Mouse (Mus musculus) embryonic stem cell, embryonic (primary cell): ENCODE results near the gene Rhoh.

ENCODE experiments used
- CTCF ChIA-PET, 4 experiments: fragments of 300-600 bp in 2 of 4; fragments of 350-600 bp in 2 of 4; sonication (Branson Sonifier 250); formaldehyde crosslinking; loops; one replicate each; lab custom pipeline; 2022; ENCODE audit warnings: inconsistent platforms in 2 of 4; lab: Charles Lee
- POLR2A ChIA-PET, 4 experiments: fragments of 300-600 bp in 2 of 4; fragments of 350-600 bp in 2 of 4; sonication (Branson Sonifier 250); formaldehyde crosslinking; loops; one replicate each; lab custom pipeline; 2022; ENCODE audit warnings: antibody characterized with exemption in 4 of 4, inconsistent platforms in 1 of 4; lab: Charles Lee

Rhoh gene

GRCm38 (mm10) chr5:65933764-65934163 lies 72.8 kb downstream of the Rhoh start:
- CTCF ChIA-PET, result interaction anchor here in 1 of 4 experiments (0.6 kb wide), 1 partner anchor 101 kb away, joined by 6 read pairs; no protein-coding TSS in a partner anchor
- POLR2A ChIA-PET, result no interaction called here

GRCm38 (mm10) chr5:65934783-65935182 lies 73.8 kb downstream of the Rhoh start, which contains the start of gene Chrna9:
Gene Chrna9 (plus strand): TSS chr5:65934921.
- ChIA-PET POLR2A (interaction anchor here in 1 of 4 experiments (1.1 kb wide), 1 partner anchor 22 kb away, joined by 3 read pairs; no protein-coding TSS in a partner anchor), CTCF (interaction anchor here in 3 of 4 experiments (0.6 to 1.0 kb wide), 3 partner anchors 17 to 518 kb away, joined by 3 to 6 read pairs (median 3); no protein-coding TSS in a partner anchor)

GRCm38 (mm10) chr5:65937011-65937726 lies 76.2 kb downstream of the Rhoh start:
- CTCF ChIA-PET, result interaction anchor here (0.5 to 2.3 kb wide), 21 partner anchors 13 to 384 kb away, joined by 3 to 22 read pairs (median 3); no protein-coding TSS in a partner anchor
- POLR2A ChIA-PET, result interaction anchor here in 2 of 4 experiments (0.8 to 0.9 kb wide), 2 partner anchors 14 to 20 kb away, joined by 3 to 4 read pairs; no protein-coding TSS in a partner anchor

- ChIA-PET CTCF (interaction anchor here (0.5 to 2.3 kb wide), 20 partner anchors 13 to 385 kb away, joined by 3 to 22 read pairs (median 3); no protein-coding TSS in a partner anchor), POLR2A (interaction anchor here in 2 of 4 experiments (0.9 to 1.0 kb wide), 2 partner anchors 13 to 214 kb away, joined by 3 read pairs; no protein-coding TSS in a partner anchor)
Observed at GRCm38 (mm10) chr5:65937998-65938715, 77.1 kb downstream of the Rhoh start.

DNA sequence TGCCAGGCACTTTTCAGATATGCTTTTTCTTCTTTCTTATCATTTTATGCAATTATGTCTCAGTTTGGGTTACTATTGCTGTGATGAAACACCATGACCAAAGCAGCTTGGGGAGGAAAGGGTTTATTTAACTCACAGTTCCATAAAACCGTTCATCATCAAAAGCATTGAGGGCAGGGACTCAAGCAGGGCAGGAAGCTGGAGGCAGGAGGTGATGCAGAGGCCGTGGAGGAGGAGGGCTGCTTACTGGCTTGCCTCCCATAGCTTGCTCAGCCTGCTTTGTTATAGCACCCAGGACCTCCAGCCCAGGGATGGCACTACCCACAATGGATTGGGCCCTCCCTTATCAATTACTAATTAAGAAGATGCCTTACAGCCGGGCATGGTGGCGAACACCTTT lies 80.1 kb downstream of the Rhoh start:
- ChIA-PET CTCF (interaction anchor here in 1 of 4 experiments (2.6 to 2.9 kb wide), 2 partner anchors 10 to 14 kb away, joined by 10 to 21 read pairs; no protein-coding TSS in a partner anchor), POLR2A (interaction anchor here in 2 of 4 experiments (1.5 to 2.0 kb wide), 2 partner anchors 11 to 108 kb away, joined by 3 to 7 read pairs; no protein-coding TSS in a partner anchor)
